Mouse (Mus musculus): ENCODE results near the gene H2bfm.
"Not testable (repeated sequence)": the region's sequence is repeated elsewhere in the genome, so short reads cannot be mapped to it uniquely, and the experiment has no call there.

H2bfm gene

DNA sequence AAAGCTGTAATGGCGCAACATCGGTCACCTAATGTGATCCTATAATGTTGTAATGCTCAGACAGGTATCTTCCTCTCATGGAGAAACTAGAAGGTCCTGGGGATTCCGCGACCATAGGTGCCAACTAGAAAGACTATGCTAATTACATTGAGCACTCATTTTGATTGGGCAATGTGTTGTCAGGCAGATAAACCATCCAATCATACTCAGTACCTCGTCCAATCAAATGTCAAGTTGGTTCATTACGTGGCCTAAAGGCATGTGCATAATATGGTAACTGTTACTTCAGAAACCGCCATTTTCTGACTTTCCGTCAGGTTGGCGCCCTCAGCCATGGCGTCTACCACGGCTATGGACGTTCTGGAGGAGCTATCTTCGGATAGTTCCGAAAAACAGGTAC, at the start of gene H2bfm:
Gene H2bfm, plus strand, starts transcription at position 295 of the 400 bp plus-strand sequence.
- no peak for DNase-seq (ENCODE audit: low spot score in 2 of 2)

DNA sequence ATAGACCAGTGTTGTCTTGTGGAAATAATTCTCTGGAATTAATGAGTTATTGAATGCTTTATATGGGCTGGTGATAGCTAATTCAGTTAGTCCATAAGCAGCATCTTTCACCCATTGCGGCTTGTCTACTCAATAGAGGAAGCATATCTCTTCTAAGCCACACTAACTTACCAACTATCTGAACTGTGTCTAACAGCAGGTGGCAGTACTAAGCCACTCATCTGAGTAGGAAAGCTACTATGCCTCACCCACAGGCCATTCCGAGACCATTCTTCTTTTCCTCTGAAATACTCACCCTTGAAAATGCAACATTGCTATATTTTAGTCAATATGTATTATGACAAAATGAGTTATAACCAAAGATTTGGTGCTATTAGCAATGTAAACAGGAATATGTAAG, 31.4 kb upstream of the H2bfm start:
- peak in 1 of 2 experiments; percentile 26 for DNase-seq (ENCODE audit: low spot score in 2 of 2)

GRCm38 (mm10) chrX:136904369-136904768, 22.8 kb upstream of the H2bfm start:
- DNase-seq (ENCODE audit: low spot score in 2 of 2) = no peak

DNA sequence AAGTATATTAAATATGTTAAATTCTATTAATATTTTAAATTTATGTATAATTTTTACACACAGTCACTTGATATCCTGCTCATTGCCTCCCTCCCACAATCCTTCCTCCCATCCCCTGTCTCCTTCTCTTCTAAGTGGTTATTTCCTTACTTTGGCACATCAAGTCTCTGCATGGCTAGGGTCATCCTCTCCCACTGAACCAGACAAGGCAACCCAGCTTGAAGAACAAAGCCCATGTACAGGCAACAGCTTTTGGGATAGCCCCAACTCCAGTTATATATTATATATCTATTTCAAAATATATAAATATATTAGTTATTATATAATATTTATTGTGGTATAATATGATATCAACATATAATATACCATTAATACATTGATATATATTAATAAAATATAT, 1.3 kb upstream of the H2bfm start:
- no peak for DNase-seq (ENCODE audit: low spot score in 2 of 2)

DNA sequence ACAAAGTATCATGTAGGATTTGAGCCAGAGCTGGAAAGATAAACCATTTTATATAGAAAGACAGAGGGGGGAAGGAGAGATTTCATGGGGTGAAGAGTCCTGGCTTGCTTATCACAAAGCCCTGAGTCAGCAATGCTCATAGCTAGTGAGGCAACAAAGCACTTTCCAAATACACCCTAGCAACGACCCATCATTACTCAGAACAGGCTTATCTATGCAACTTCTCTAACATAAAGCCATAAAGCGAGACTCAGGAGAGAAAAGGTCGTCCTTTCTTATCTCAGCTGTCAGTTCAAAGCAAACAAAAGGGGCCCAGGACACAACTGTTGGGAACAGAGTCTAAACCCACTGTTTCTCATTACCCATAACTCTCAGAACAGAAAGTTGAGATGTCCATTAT, 10.9 kb downstream of the H2bfm start:
- DNase-seq (ENCODE audit: low spot score in 2 of 2) = no peak

DNA sequence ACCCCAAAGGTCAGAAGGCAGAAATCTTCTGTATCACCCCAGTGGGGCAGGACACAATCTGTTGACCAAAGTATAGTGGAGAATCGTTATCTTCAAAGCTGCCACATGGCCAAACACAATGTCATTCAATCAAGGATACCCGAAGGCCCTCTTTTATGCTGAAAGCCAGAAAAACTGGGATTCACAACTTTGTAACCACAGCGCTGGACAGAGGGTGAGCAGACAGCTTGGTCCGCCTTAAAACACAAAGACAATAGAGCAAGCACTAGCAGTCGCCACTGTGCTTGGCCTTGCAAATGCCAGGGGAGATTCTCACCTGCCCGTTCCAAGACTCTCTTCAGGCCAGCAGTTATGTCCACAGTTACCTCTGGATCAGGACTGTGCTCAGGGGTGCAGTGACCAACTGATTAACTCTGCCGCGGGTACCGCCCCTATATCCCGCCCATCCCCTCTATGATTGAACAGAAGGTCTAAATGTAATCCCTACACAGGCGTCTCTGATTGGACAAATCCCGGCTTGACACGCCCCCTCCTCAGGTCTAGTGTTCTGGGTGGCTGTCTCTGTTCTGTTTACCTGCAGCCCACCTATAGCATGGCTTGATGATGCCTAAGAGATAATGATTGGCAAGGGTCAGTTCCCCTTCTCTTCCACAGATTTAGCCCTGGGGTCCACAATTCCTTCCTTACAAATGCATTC, 30.6 kb downstream of the H2bfm start:
- DNase-seq (ENCODE audit: low spot score in 2 of 2) = peak; percentile 58 to 93

- not testable (repeated sequence) for DNase-seq (ENCODE audit: low spot score in 2 of 2)
These were observed 31.2 kb downstream of the H2bfm start for GRCm38 (mm10) chrX:136958300-136958699.

- no peak for DNase-seq (ENCODE audit: low spot score in 2 of 2)
These were observed 32.6 kb downstream of the H2bfm start for GRCm38 (mm10) chrX:136959688-136960087.

DNA sequence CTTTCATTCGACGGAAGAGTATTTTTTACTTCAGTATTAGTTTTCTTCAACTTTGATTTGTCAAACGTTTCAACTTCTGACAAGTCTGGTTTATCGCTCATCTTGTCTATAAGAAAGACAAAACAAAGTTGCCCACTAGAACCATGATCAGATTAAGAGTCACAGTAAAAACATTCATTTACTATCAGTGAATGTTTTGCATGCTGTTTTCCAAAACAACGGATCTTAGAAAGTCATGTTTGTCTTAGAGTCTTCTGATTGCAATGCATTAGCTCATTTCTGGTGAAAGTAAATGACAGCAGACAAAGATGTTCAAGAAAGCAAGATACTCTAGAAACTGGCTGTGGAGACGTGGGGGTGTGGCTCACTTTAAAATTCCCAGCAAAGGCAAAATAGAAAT, 48.3 kb downstream of the H2bfm start, which contains the start of gene Tmsb15b2:
Gene Tmsb15b2, minus strand, starts transcription at position 101 of the 400 bp plus-strand sequence.
- not testable (repeated sequence) for DNase-seq (ENCODE audit: low spot score in 2 of 2)

GRCm38 (mm10) chrX:136976424-136977084, 49.4 kb downstream of the H2bfm start, which contains the start of the genes Tmsb15l and Tmsb15b1:
Tmsb15l (minus strand) TSS chrX:136976869.
Tmsb15b1 (minus strand) TSS chrX:136976874.
- DNase-seq (ENCODE audit: low spot score in 2 of 2) = peak in 1 of 2 experiments; percentile 80

Measured in left cerebral cortex, adult 9 months (tissue).